Comparison of ENCODE assay signal across 20 mouse cellular contexts in genomic region chr1:191687531-191687930, GRCm38 (mm10). TPM values are rescaled to one million over a fixed set of nuclear protein-coding genes. Genes with fewer than 3 reads are reported as not detected.
DNase-seq lines count a peak whose midpoint lies in the region; ATAC-seq and TF ChIP-seq lines count a peak whose summit lies in the region.
"Had no signal": no experiment of that assay in that cellular context is flagged by ENCODE, and none has a peak within 500 bp of the region (broad histone marks: within the 10 kb centered on the region; RNA-seq: fewer than 3 reads in every experiment).

No protein-coding gene starts in this region.

- H3K4me3 ChIP-seq in lung, postnatal 0 days (ENCODE audit: low read depth, low read length), result no peak overlapping the region
- H3K4me3 ChIP-seq in lung, adult 2 months (replicated peaks; ENCODE audit: extremely low read depth, low read depth, low read length), result no peak overlapping the region
- no peak overlapping the region for H3K4me3 ChIP-seq in forebrain, embryonic 16.5 days (replicated peaks; ENCODE audit: low read length)
- H3K4me3 ChIP-seq: heart, adult 2 months; hindbrain, embryonic 15.5 days; neural tube, embryonic 15.5 days had no signal

- no peaks in the 10 kb centered on the region for H3K36me3 ChIP-seq in lung, postnatal 0 days (ENCODE audit: insufficient read depth, low read length)
- no peaks in the 10 kb centered on the region for H3K36me3 ChIP-seq in forebrain, embryonic 16.5 days (ENCODE audit: control insufficient read depth, insufficient read depth)
- H3K36me3 ChIP-seq: hindbrain, embryonic 15.5 days; neural tube, embryonic 15.5 days had no signal

- no peak overlapping the region for H3K9ac ChIP-seq in lung, postnatal 0 days (replicated peaks; ENCODE audit: low read depth)
- H3K9ac ChIP-seq in forebrain, embryonic 16.5 days (replicated peaks; ENCODE audit: low read depth, low read length), result no peak overlapping the region
- H3K9ac ChIP-seq: hindbrain, embryonic 15.5 days; lung, embryonic 14.5 days; neural tube, embryonic 15.5 days had no signal

- TF ChIP-seq CTCF in lung, postnatal 0 days (IDR thresholded peaks at IDR 0.05), result no peak
- no peak for TF ChIP-seq CTCF in lung, adult 2 months (IDR thresholded peaks at IDR 0.05; ENCODE audit: insufficient read depth, low read length)

- H3K9me3 ChIP-seq in lung, postnatal 0 days (ENCODE audit: low read length), result no peaks in the 10 kb centered on the region
- peaks cover 15% of the 10 kb centered on the region for H3K9me3 ChIP-seq in forebrain, embryonic 16.5 days (ENCODE audit: control insufficient read depth, low read length)
- H3K9me3 ChIP-seq: neural tube, embryonic 15.5 days had no signal

- peak; percentile 26 for DNase-seq in lung, postnatal 0 days (ENCODE audit: low spot score)
- DNase-seq in lung, adult 2 months, result no peak
- DNase-seq in adrenal gland, postnatal 25 days, result peak; percentile 15
- DNase-seq in lung, postnatal 25 days (ENCODE audit: low spot score), result peak; percentile 3
- DNase-seq in layer of hippocampus, adult 8-10 months (ENCODE audit: low spot score in 2 of 2), result no peak
- DNase-seq: cerebellum, adult 11-12 months; cerebellum, postnatal 36 days; gastrocnemius, postnatal 10 days; heart, adult 2 months; heart, postnatal 4 days; lung, embryonic 14.5 days; spleen, adult 18-20 months; thymus, postnatal 4 days had no signal

- H3K27ac ChIP-seq in lung, postnatal 0 days (ENCODE audit: low read length), result no peak overlapping the region
- no peak overlapping the region for H3K27ac ChIP-seq in forebrain, embryonic 16.5 days (ENCODE audit: low read length)
- H3K27ac ChIP-seq: heart, adult 2 months; hindbrain, embryonic 15.5 days; neural tube, embryonic 15.5 days had no signal

- TF ChIP-seq POLR2A in lung, adult 2 months (IDR thresholded peaks at IDR 0.05; ENCODE audit: borderline replicate concordance, extremely low read depth, low read depth, low read length), result no peak

- ATAC-seq in lung, postnatal 0 days, result peak; percentile 35
- ATAC-seq in forebrain, embryonic 16.5 days, result no peak
- ATAC-seq in cerebellum, adult (ENCODE audit: insufficient number of reproducible peaks, low FRiP score, low TSS enrichment), result no peak
- ATAC-seq: intestine, postnatal 0 days; midbrain, embryonic 16.5 days; Patski had no signal

- H3K4me2 ChIP-seq in lung, postnatal 0 days (replicated peaks; ENCODE audit: low read depth, low read length), result no peak overlapping the region
- H3K4me2 ChIP-seq in forebrain, embryonic 16.5 days (ENCODE audit: low read length), result no peak overlapping the region
- H3K4me2 ChIP-seq: hindbrain, embryonic 15.5 days; lung, embryonic 14.5 days; neural tube, embryonic 15.5 days had no signal

- WGBS in lung, postnatal 0 days, result 75% methylated on average over 7 of the region's 7 CpGs
- WGBS in lung, adult 2 months, result 77% methylated on average over 7 of the region's 7 CpGs
- 81% methylated on average over 7 of the region's 7 CpGs for WGBS in forebrain, embryonic 16.5 days

- no peak for TF ChIP-seq EP300 in lung, postnatal 0 days (IDR thresholded peaks at IDR 0.05)

- no peaks in the 10 kb centered on the region for H3K4me1 ChIP-seq in lung, postnatal 0 days (ENCODE audit: insufficient read depth, low read depth, low read length)
- H3K4me1 ChIP-seq in lung, adult 2 months (ENCODE audit: control insufficient read depth, insufficient read depth, low read length), result no peaks in the 10 kb centered on the region
- H3K4me1 ChIP-seq in forebrain, embryonic 16.5 days (replicated peaks; ENCODE audit: control insufficient read depth, insufficient read depth, low read length), result no peaks in the 10 kb centered on the region
- H3K4me1 ChIP-seq: hindbrain, embryonic 15.5 days; neural tube, embryonic 15.5 days had no signal

- no peaks in the 10 kb centered on the region for H3K27me3 ChIP-seq in lung, postnatal 0 days (replicated peaks; ENCODE audit: insufficient read depth, low read length)
- H3K27me3 ChIP-seq in forebrain, embryonic 16.5 days (replicated peaks; ENCODE audit: control insufficient read depth, insufficient read depth, low read length), result no peaks in the 10 kb centered on the region
- H3K27me3 ChIP-seq: hindbrain, embryonic 15.5 days; neural tube, embryonic 15.5 days; Patski had no signal

RNA-seq across cellular contexts. Expression of gene Lpgat1, which starts 30.1 kb away (rescaled TPM):
- polyA plus RNA-seq in lung, postnatal 0 days (2015; fragmentation: Nextera tagmentation; extraction: Ambion mirVana), result 28.7 and 30.1 TPM in 2 replicates
- polyA plus RNA-seq in lung, adult 2 months (2012; rRNA removed), result 10.7 and 14.8 TPM in 2 replicates
- 63.5 and 90.0 TPM in 2 replicates for total RNA-seq in adrenal gland, postnatal 25 days (2021)
- total RNA-seq in layer of hippocampus, adult 8-10 months (2022), result 100 to 1,000 TPM; 123 to 147 (median 134) TPM
- 30.3 and 31.9 TPM in 2 replicates for polyA plus RNA-seq in forebrain, embryonic 16.5 days (2015; fragmentation: Nextera tagmentation; extraction: Ambion mirVana)

Comparison
In these comparisons a context has a peak if more than half of its experiments do, and no peak if none do; other contexts are left out.
1. DNase-seq: peak in lung, postnatal 0 days (single experiment), adrenal gland, postnatal 25 days (single experiment) and lung, postnatal 25 days (single experiment); none in lung, adult 2 months (single experiment) and layer of hippocampus, adult 8-10 months (0 of 2).